Mouse (Mus musculus) G1E (cell line): Measurements from ENCODE around the gene Oscp1.

Experiments used
- CTCF ChIP-seq: IDR thresholded peaks from 2 replicates; pipeline ENCODE4 v1.5.1; 2012; ENCODE audit warnings: low read depth, low read length, inconsistent platforms, mixed read lengths
- GATA1 ChIP-seq: IDR thresholded peaks from 2 replicates; pipeline ENCODE4 v1.6.1; 2012; ENCODE audit warnings: borderline replicate concordance, low read length, inconsistent platforms, mixed read lengths

DNA sequence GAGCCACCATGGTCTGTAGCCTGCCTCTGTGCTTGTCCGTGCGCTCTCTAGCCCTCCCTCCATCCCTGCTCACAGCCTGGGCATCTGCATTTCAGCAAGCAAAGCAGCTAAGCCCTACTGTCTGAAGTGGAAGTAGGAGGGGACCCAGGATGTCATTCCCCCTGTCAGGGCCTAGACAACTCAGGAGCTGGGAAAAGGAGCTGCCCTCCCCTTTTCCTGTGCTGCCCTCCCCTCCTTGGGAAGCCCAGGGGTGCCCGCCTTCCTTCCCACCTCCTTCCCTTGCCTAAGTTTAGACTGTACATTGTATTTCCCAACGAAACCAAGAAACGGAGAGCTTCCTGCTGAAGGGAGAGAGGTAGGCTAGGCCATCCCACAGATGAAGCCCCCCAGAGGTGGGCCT lies 82.7 kb downstream of the Oscp1 start:
- TF ChIP-seq CTCF = no peak
- TF ChIP-seq GATA1 = no peak
